Mouse (Mus musculus) CD4-positive helper T cell, adult 2 months (primary cell): ENCODE data around the gene Aqp5.

Experiments used
- DNase-seq: peaks from one replicate; pipeline ENCODE4 v3.0.0-alpha.2; 2012; ENCODE audit warnings: low read depth, missing footprints, low spot score

Aqp5 gene

GRCm38 (mm10) chr15:99590429-99591084 is at the start of gene Aqp5:
Gene Aqp5 (plus strand): TSS chr15:99590782.
- DNase-seq = no peak

- DNase-seq = no peak
Measured at GRCm38 (mm10) chr15:99544047-99544446, 46.5 kb upstream of the Aqp5 start.

GRCm38 (mm10) chr15:99546596-99546995 is 44.0 kb upstream of the Aqp5 start:
- no peak for DNase-seq

GRCm38 (mm10) chr15:99547732-99548131 is 42.9 kb upstream of the Aqp5 start:
- no peak for DNase-seq

GRCm38 (mm10) chr15:99549901-99550300 is 40.7 kb upstream of the Aqp5 start:
- no peak for DNase-seq

GRCm38 (mm10) chr15:99553767-99554166 is 36.8 kb upstream of the Aqp5 start:
- DNase-seq = no peak

GRCm38 (mm10) chr15:99558947-99559346 is 31.6 kb upstream of the Aqp5 start:
- no peak for DNase-seq

GRCm38 (mm10) chr15:99560246-99560645 is 30.3 kb upstream of the Aqp5 start:
- DNase-seq = no peak

GRCm38 (mm10) chr15:99567371-99567770 is 23.2 kb upstream of the Aqp5 start:
- DNase-seq = no peak

GRCm38 (mm10) chr15:99568682-99569081 is 21.9 kb upstream of the Aqp5 start:
- no peak for DNase-seq

- DNase-seq = no peak
Measured at GRCm38 (mm10) chr15:99569123-99569522, 21.5 kb upstream of the Aqp5 start.

- DNase-seq = no peak
Measured at GRCm38 (mm10) chr15:99578802-99579485, 11.6 kb upstream of the Aqp5 start, which contains the start of gene Aqp2. Gene Aqp2 (plus strand): TSS chr15:99579055.

GRCm38 (mm10) chr15:99583463-99584344 is 6.9 kb upstream of the Aqp5 start:
- DNase-seq = no peak

GRCm38 (mm10) chr15:99584407-99585202 is 6.0 kb upstream of the Aqp5 start:
- no peak for DNase-seq

GRCm38 (mm10) chr15:99585741-99586140 is 4.8 kb upstream of the Aqp5 start:
- DNase-seq = no peak

- DNase-seq = no peak
Measured at GRCm38 (mm10) chr15:99586525-99586924, 4.1 kb upstream of the Aqp5 start.

- no peak for DNase-seq
Measured at GRCm38 (mm10) chr15:99589237-99589636, 1.3 kb upstream of the Aqp5 start.

- no peak for DNase-seq
Measured at GRCm38 (mm10) chr15:99589704-99590103, 878 bp upstream of the Aqp5 start.

- no peak for DNase-seq
Measured at GRCm38 (mm10) chr15:99592177-99592576, 1.6 kb downstream of the Aqp5 start.

- no peak for DNase-seq
Measured at GRCm38 (mm10) chr15:99592877-99593276, 2.3 kb downstream of the Aqp5 start.

- no peak for DNase-seq
Measured at GRCm38 (mm10) chr15:99594951-99595350, 4.4 kb downstream of the Aqp5 start.
